Mouse (Mus musculus) testis, postnatal 10 days (tissue): ENCODE measurements around the gene Hoxa4.

Experiments used
- DNase-seq: peaks from one replicate; pipeline ENCODE4 v3.0.0; 2021; ENCODE audit warnings: low spot score

Hoxa4 gene

DNA sequence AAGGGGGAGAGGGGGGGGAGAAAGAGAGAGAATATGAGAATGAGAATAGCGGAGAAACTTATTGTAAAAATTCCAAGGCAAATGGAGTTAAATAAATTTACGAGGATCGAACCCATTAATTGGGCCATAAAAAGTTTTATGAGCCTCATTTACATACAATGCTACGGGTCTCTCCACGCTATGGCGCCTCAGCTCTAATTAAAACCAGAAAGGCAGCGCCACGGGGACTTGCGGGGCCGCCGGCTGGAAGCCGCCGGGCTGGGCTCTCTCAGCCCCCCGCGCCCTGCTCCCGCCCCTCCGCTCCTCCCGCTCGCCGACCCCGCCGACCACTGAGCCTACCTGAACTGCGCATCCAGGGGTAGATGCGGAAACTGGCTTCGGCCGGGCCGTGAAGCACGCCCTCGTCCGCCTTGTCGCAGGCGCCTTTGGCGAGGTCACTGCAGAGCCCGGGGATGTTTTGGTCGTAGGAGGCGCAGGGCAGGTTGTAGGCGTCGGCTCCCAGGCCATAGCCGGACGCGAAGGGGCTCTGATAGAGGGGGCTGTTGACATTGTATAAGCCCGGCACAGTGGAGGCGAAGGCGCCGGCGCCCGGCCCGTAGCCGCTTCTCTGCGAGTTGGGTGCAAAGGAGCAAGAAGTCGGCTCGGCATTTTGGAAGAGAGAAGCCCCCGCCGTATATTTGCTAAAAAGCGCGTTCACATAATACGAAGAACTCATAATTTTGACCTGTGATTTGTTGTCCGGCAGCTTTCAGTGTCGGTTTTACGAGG lies 25.3 kb upstream of the Hoxa4 start:
- no peak for DNase-seq

DNA sequence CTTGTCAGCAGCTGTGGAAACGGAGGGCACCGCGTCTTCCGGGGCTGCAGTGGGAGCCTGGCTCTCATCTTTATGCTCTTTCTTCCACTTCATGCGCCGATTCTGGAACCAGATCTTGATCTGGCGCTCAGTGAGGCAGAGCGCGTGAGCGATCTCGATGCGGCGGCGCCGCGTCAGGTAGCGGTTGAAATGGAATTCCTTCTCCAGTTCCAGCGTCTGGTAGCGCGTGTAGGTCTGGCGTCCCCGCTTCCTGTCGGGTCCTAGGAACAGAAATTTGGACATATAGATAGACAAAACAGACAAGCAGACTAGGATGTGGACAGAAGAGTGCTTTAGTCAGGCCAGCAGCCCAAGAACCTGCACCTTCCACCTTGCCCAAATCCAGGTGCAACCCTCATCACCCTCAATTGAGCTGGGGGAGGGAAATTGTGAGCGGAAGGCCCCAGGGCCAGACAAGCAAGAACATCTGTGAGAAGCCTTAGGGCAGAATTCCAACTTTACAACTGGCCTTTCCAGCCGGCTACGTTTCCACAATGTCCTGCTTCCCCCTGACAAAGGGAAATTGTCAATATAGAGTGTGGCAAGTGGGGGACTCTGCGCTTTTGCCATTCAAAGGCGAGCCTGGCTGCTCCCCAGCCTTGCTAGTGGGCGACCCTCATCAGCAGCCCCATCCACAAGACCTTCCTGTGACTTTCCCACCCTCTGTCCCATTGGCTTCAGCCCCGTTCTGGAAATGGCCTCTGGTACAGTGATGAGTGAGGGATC lies 24.4 kb upstream of the Hoxa4 start:
- DNase-seq: no peak

DNA sequence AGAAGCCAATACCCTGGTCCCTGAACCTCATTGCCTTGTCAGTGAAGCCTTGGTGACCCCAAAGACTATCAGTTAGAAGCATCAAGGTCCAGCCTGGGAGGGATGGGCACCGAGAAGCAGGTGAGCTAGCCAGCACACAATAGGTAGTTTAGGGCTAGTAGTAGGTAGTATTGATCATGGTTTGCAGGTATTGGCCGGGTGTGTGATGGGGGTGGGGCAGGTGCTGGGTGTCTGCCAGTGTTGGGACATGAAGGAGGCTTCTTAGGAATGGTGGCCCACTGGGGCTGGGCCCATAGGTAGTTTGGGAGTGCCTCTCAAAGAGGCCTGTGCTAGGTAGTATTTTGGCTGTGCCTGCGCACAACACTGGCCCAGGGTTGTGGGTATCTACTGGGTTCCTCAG lies 23.5 kb upstream of the Hoxa4 start:
- no peak for DNase-seq

- no peak for DNase-seq
Measured at GRCm38 (mm10) chr6:52214271-52214670, 22.7 kb upstream of the Hoxa4 start.

DNA sequence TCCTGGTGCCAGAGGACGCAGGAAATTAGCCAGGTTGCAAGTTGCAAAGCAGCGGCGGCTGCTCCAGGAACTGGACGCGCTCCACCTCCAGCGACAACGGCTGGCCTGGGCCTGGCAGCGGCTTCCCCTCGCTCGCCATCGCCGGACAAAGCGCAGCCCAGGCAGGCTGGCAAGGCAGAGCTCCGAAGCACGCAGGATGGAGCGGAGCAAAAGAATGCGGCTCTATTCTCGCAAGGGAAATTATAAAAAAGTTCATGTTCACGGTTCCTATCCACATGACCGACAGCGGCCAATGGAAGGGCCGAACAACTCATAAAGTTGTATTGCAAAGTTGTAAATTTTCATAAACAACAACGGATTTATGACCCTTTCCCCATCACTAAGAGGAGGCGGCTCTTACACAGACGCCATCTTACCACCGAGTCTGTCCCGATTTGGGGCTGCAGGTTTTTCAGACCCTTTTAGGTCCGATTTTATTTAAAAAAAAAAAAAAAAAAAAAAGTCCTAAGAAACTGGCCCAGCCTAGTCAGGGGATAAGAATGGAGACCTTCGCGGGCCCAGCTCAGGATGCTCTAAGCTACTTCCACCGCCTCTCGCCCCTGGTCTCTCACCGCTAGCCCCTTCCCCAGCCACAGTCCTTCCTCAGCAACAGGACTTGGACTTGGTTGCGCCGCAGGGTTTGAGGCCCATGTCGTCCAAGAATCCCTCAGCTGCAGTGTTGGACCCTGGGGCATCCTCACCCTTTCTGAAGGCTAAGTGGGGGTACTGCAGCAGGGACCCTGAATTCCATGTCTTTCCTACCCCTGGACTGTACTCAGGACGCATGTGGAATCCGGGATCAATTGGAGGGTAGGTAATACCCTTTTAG lies 21.8 kb upstream of the Hoxa4 start, which contains the start of the genes Hoxa3 and Gm28308:
Gene Hoxa3, minus strand, starts transcription at position 218 of the 868 bp plus-strand sequence.
Gene Gm28308, minus strand, starts transcription at position 221 of the 868 bp plus-strand sequence.
- no peak for DNase-seq

- no peak for DNase-seq
Measured at GRCm38 (mm10) chr6:52212556-52213118, 21.1 kb upstream of the Hoxa4 start.

GRCm38 (mm10) chr6:52211961-52212360 lies 20.4 kb upstream of the Hoxa4 start:
- DNase-seq: no peak

DNA sequence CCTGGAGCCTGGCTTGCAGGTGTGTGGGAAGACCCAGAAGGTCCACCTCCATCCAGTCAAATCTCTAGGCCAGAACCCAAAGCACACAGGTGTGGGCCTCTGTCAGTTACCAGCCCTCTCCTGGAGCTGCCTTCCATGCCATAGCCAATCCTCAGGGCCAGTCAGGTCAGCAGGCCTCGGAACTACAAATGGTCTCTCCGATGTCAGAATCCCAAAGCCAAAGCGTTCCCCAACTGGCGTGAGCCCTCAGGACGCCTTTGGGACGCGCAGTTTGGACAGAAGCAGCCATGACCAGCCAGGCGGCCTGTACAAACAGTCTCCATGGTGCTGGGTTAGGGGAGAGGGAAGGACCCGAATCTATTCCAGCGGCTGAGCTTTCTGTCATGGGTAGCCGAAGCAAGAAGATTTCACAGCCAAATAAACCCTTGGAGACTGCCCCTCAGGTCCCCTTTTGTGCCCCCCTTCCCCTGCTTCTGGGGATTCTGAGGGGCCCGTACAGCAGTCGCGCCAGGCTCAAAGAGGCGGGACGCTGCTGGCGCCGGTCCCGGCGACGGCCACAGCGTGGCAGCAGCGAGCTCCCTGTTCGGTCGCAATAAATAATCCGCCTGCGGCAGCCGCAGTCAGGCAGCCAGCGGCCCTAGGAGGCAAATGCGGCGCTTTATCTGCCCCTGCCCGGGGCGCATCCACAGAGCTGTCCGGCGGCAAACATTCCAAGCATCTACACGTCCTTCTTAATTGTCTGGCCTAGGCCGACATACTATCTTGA lies 19.8 kb upstream of the Hoxa4 start:
- peak; percentile 85 for DNase-seq

- peak; percentile 26 for DNase-seq
Measured at GRCm38 (mm10) chr6:52209685-52210046, 18.1 kb upstream of the Hoxa4 start.

DNA sequence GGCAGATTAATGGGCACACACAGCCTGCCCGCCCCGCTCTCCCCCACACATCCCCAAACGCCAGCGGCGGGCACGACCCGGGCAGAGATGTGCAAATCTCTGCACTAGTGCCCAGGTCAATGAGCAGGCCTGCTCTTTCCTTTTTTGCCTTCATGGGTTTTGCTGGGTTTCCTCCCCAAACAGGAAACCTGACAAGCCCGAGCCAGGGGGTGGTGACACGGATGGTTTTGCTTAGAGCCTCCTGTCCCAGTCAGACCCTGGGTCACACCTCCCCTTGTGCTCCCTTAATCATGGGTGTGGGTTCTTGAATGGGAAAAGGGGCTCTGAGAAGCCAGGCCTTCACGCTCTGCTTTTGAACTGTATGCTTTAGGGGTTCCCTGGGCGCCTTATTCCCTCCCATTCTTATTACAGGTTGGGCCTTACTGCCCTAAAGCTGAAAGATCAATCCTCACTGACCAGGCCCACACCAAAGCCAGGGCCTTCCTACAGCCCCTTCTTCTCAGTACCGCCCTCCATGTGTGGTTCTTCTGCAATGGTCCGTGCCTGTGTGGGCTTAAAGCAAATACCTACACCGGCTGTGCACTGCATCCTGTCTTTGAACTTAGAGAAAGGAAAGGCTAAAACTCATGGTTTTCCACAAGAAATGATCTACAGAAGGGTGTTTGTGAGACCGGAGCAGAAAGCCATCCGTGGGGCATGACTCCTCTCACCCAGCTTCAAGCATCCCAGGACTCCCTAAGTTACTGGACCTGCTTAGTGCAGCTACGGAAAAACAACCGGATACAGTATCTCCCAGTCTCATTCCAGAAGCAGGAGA lies 17.5 kb upstream of the Hoxa4 start:
- peak; percentile 31 for DNase-seq

- DNase-seq: peak; percentile 61
Measured at GRCm38 (mm10) chr6:52208072-52208867, 16.7 kb upstream of the Hoxa4 start, which contains the start of gene Hoxa6. Hoxa6 (minus strand) TSS chr6:52208722.

DNA sequence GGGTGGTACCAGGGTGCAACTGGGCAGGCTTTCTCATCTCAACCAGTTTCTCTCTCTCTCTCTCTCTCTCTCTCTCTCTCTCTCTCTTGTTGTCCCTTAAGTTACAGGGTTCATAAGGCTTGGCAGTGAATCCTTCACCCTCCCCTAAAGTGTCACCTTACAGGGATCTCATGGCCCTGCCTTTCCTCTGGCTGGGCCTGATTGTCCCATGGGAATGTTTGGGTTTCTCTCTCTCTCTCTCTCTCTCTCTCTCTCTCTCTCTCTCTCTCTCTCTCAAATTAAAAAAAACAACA lies 16.1 kb upstream of the Hoxa4 start:
- peak; percentile 23 for DNase-seq

DNA sequence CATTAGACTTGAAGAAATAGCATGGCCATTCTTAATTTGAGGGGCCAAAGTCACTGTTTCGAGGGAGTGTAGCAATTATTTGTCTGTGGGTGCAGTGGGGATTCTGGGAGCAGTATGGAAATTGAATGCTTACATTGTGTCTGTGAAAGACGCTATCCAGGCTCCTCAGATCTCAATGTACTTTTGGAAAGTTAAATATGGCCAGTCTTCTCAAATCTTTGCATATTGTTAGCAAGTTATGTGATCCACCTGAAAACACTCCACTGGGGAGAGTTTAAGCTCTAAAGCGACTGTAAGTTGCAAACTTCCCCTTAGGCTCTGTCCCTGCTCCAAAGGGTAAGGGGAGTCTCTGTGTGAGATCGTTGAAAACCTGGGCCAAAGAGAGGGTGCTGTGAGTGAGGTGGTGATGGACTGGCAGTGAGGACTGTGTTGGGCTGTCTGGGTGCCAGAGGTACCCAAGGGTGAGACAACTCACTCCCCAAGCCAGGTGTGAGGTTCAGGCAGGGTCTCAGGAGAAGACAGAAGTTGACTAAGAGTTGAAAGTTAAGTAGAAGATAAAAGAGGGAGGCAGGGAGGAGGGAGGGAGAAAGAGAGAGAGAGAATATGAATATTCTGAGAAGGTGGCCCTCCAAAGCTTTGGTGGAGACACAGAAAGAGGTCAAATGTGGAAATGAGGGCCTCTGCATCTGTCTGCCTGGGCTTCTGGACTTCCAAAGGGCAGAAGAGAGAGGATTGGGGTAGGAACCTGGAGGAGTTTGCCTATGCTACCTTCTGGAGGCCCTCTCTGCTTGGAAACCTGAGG lies 15.5 kb upstream of the Hoxa4 start:
- peak; percentile 12 for DNase-seq

DNA sequence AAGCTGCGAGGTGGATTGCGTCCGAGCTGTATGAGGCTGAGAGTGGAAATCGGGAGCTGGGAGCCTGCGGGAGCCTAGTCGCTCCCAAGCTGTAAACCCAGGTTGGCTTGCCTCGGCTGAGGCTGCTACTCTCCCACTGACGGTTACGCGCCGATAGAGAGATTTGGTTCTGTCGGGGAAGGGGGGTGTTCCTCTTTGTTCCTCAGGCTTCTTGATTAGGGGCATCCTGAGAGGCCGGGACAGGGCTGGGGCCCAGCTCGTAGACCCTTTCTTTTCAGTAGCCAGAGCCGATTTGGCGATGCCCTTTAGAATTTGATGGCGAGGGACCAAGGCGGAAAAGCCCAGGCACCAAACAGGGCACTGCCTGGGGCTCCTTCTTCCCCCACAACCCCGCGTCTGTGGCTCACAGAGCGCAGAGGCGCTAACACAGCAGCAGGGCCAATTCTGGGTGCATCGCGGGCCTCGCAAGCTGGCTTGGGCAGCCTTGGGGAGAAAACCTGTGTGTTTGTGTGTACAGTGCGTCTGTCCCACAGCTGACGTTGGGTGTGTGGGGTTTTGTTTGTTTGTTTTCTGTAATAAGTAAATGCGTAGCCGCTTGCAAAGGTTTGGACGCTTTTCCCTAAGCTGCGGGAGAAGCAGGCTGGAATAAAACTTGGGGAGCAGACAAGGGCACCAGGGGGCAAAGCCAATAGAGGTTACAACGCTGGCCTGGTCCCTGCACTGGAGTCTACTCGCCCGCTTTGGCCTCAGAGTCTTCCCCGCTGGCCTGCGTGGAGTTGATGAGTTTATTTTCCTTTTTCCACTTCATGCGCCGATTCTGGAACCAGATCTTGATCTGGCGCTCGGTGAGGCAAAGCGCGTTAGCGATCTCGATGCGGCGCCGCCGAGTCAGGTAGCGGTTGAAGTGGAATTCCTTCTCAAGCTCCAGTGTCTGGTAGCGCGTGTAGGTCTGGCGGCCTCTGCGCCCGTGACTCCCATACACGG lies 14.4 kb upstream of the Hoxa4 start:
- no peak for DNase-seq

DNA sequence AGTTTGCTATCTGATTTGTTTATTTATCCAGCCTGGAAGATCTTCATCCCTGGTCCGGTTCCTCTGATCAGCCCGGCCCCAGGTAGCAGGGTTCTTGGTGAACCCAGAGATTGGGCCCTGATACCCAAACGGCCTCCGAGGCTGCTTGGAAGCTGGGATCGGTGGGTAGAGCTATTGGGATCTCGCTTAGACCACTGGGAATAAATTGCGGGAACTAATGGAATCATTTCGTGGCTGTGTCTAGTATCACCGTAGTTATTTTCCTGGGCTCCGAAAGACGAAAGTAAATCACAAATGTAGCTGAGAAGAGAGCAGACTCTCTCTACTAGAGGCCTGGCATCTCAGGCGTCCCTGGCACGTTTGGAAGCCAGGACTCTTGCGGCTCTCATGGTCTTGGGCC lies 13.7 kb upstream of the Hoxa4 start:
- DNase-seq: no peak

- peak; percentile 89 for DNase-seq
Measured at GRCm38 (mm10) chr6:52204050-52204752, 12.6 kb upstream of the Hoxa4 start, which contains the start of gene Hoxa5. Hoxa5 (minus strand) TSS chr6:52204587.
